Mouse (Mus musculus) forebrain, embryonic 14.5 days (tissue): Measurements from ENCODE around the gene Rgl1. TPM values are rescaled to one million over a fixed set of nuclear protein-coding genes. Genes with fewer than 3 reads are reported as not detected.

Experiments used
- ATAC-seq: fragments of 200-750 bp; cut with Nextera tagmentation; 2 replicates; pipeline ENCODE4 v1.8.0; 2017; ENCODE audit warnings: mild to moderate bottlenecking, moderate library complexity
- DNase-seq: peaks from one replicate; pipeline ENCODE4 v3.0.0-alpha.2; 2015; ENCODE audit warnings: low spot score
- H3K27ac ChIP-seq: fragments of 300-500 bp; sonication (generic); 2 replicates; pipeline ENCODE4 v1.5.1; 2014; ENCODE audit warnings: low read depth, mild to moderate bottlenecking, control low read depth, low read length, moderate library complexity
- H3K27me3 ChIP-seq: fragments of 300-500 bp; sonication (generic); replicated peaks from 2 replicates; pipeline ENCODE4 v1.6.1; 2014; ENCODE audit warnings: low read length, control low read depth, mixed read lengths; ENCODE audit not compliant: control insufficient read depth, insufficient read depth
- H3K36me3 ChIP-seq: fragments of 300-500 bp; sonication (generic); 2 replicates; pipeline ENCODE4 v1.6.1; 2014; ENCODE audit warnings: low read length, control low read depth; ENCODE audit not compliant: control insufficient read depth, insufficient read depth
- H3K4me1 ChIP-seq: fragments of 300-500 bp; sonication (generic); 2 replicates; pipeline ENCODE4 v1.6.1; 2014; ENCODE audit warnings: antibody characterized with exemption, low read length, control low read depth; ENCODE audit not compliant: control insufficient read depth, insufficient read depth
- H3K4me2 ChIP-seq: fragments of 300-500 bp; sonication (generic); 2 replicates; pipeline ENCODE4 v1.6.1; 2014; ENCODE audit warnings: mild to moderate bottlenecking, control low read depth, low read length
- H3K4me3 ChIP-seq: fragments of 300-500 bp; sonication (generic); 2 replicates; pipeline ENCODE4 v1.5.1; 2014; ENCODE audit warnings: low read depth, low read length, control low read depth
- H3K9ac ChIP-seq: fragments of 300-500 bp; sonication (generic); 2 replicates; pipeline ENCODE4 v1.6.1; 2014; ENCODE audit warnings: mild to moderate bottlenecking, low read length, control low read depth, moderate library complexity
- H3K9me3 ChIP-seq: fragments of 300-500 bp; sonication (generic); replicated peaks from 2 replicates; pipeline ENCODE4 v1.6.1; 2016; ENCODE audit warnings: low read length, control low read depth, mixed read lengths; ENCODE audit not compliant: control insufficient read depth
- WGBS: fragments of 180-500 bp; shearing (Covaris S2); extraction: QIAGEN DNeasy Blood & Tissue Kit; methylation state at CpG from one replicate; pipeline ENCODE4 v1.1.7; 2014; 5-methylcytosine and 5-hydroxymethylcytosine counted together
- polyA plus RNA-seq: library from polyadenylated mRNA; unstranded; fragments of >200 nt; fragmentation: Nextera tagmentation; extraction: Ambion mirVana; gene quantifications from 2 replicates; pipeline ENCODE4 v1.2.1, GENCODE M21; 2014

Gene Rgl1
- polyA plus RNA-seq, 1 experiment from 2014 or later = 16.4 TPM

DNA sequence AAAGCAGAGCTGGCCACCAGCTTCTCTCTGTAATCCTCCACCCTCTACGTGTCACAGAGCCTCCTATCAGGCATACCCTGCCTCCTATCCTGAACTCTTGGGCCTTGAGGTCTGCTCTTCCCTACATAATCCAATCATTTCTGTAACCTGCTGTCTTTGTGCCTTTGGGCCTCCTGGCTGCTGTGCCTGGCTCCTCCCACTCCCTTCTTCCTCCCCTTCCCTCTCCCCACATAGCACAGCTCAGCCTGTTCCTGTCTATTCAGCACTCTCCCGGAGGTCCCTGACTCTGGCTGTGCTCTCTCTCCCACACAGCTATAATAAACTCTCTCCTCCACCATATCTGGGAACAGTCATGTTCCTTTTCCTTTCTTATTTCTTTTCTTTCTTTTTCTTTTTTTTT lies 33.7 kb upstream of the Rgl1 start, which contains the start of gene Ncf2:
Gene Ncf2, plus strand, starts transcription at position 298 of the 400 bp plus-strand sequence.
- Histone ChIP-seq H3K4me1 (no peaks in the 10 kb centered on the region), H3K4me3 (no peak within 1 kb of the TSS), H3K4me2 (no peak within 1 kb of the TSS), H3K27me3 (no peaks in the 10 kb centered on the region), H3K9ac (no peak within 1 kb of the TSS), H3K27ac (0 out of 2 replicates have a peak within 1 kb of the TSS, but pooled peaks have one; percentile 15), H3K36me3 (no peaks in the 10 kb centered on the region), H3K9me3 (no peaks in the 10 kb centered on the region)
- peak; percentile 72; the same call in 1 of the 2 replicates for ATAC-seq
- DNase-seq = peak; percentile 40
- WGBS = 3% methylated on average over 2 of the region's 2 CpGs

DNA sequence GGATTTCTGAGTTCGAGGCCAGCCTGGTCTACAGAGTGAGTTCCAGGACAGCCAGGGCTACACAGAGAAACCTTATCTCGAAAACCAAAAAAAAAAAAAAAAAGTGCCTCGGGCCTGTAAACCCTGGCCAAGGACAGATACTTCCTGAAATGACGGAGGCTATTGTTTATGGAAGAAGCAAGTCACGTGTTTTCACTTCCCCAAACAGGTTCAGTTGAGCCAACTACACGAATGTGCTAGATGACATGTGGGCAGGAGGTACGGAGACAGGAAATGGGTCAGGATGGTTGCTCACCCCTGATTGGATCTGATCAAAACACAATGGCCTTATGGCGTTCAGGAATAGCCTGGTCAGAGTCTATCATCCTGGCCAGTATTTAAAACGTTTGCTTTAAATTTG lies 32.0 kb upstream of the Rgl1 start:
- H3K4me1 ChIP-seq = no peaks in the 10 kb centered on the region
- no peak overlapping the region for H3K4me3 ChIP-seq
- no peaks in the 10 kb centered on the region for H3K27me3 ChIP-seq
- H3K9me3 ChIP-seq = no peaks in the 10 kb centered on the region
- no peaks in the 10 kb centered on the region for H3K36me3 ChIP-seq
- H3K9ac ChIP-seq = no peak overlapping the region
- DNase-seq (no peak), ATAC-seq (no peak)
- no peak overlapping the region for H3K4me2 ChIP-seq
- no peak overlapping the region for H3K27ac ChIP-seq
- WGBS = 90% methylated on average over 9 of the region's 9 CpGs

DNA sequence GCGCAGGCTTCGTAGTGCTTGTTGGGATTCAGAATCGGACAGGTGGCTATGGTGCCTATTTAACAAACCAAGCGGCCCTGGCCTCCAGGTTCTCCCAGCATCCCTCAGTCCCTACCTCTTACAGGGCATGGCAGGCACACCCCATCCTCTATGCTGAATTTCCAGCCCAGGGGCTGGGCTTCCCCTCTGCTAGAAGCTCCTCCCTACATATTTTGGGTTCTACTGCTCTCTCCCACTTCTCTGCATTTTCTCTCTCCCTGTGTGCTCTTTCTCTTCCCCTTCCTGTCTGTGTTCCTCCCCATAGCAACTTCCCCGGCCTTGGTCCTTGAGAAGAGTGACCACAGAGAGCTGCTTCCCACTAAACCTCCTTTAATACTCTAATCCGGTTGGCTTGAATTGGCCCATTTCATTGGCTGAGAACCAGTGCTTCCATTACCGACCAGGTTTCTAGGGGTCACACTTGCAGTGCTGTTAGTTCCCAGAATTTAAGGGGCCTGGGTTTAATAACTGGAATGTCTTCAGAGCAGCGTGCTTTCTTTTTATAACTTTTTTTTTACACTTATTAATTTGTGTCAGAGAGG lies 30.6 kb upstream of the Rgl1 start:
- peaks cover 2% of the 10 kb centered on the region; the same call in 1 of the 2 replicates for H3K4me1 ChIP-seq
- no peak overlapping the region for H3K4me3 ChIP-seq
- no peak overlapping the region for H3K4me2 ChIP-seq
- no peak overlapping the region for H3K9ac ChIP-seq
- no peak overlapping the region for H3K27ac ChIP-seq
- no peaks in the 10 kb centered on the region for H3K9me3 ChIP-seq
- ATAC-seq = no peak
- WGBS = 84% methylated on average over 8 of the region's 8 CpGs
- no peaks in the 10 kb centered on the region for H3K36me3 ChIP-seq
- H3K27me3 ChIP-seq = no peaks in the 10 kb centered on the region
- DNase-seq = no peak

DNA sequence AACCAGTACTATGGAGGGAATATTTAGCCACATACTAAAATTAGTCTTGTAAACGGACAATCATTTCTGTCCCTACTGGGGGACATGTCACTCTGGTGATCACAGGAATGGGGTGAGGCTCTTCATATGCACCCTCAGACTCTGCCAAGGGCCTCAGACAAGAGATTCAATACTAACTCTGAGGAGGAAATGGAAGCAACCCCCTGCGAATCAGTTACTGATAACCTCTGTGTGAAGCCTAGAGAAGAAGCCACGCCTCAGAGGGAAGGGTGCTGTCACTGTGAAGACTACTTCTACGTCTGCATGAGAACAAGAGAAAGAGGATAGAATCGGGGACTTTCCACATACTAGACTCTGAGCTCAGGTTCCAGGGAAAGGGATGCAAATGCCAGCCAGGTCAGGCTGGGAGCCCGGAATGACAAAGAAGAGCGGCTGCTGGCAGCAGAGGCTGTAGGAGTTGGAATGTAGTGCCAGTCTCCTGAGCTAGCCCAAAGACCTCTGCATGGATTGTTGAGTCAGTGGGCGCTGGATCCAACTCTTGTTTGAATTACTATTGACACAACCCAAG lies 29.6 kb upstream of the Rgl1 start:
- WGBS = 77% methylated on average over 8 of the region's 8 CpGs
- ATAC-seq (no peak), DNase-seq (no peak)
- Histone ChIP-seq H3K36me3 (no peaks in the 10 kb centered on the region), H3K27me3 (no peaks in the 10 kb centered on the region), H3K9me3 (no peaks in the 10 kb centered on the region), H3K4me3 (no peak overlapping the region), H3K4me2 (no peak overlapping the region), H3K27ac (no peak overlapping the region), H3K4me1 (peaks cover 2% of the 10 kb centered on the region; the same call in 1 of the 2 replicates), H3K9ac (no peak overlapping the region)

DNA sequence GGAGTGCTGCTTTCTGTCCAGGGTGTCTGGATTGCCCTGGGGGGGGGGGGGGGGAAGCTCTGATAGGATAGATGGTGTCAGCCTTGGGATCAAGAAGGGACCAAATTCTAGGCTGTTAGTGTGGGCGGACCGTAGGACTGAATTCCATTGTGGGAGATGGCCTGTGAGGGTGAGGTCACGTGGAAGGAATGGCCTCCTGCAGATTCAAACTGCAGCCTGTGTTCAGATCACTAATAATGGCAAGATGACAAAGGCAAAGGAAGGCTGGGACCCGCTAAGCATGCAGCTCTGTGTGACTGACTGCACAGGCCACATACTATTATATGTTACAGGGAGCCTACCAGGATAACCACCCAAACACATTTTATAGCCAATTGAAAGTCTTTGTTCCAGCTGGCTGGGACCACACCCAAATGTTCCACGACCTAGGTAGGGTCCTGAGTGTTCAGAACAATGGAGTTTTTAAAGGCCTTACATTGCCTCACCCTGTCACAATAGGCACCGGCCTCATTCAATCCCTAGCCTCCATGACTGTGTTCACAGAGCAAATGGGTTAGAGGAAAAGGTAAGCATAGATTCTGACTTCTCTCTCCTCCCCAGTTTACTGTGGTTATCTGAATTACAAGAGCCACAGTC lies 27.5 kb upstream of the Rgl1 start:
- Histone ChIP-seq H3K4me1 (peaks cover 2% of the 10 kb centered on the region; the same call in 1 of the 2 replicates), H3K9ac (no peak overlapping the region), H3K4me2 (no peak overlapping the region), H3K36me3 (no peaks in the 10 kb centered on the region), H3K4me3 (no peak overlapping the region), H3K27ac (no peak overlapping the region), H3K9me3 (no peaks in the 10 kb centered on the region), H3K27me3 (no peaks in the 10 kb centered on the region)
- ATAC-seq = no peak
- DNase-seq = no peak
- 15% methylated on average over 6 of the region's 6 CpGs for WGBS

DNA sequence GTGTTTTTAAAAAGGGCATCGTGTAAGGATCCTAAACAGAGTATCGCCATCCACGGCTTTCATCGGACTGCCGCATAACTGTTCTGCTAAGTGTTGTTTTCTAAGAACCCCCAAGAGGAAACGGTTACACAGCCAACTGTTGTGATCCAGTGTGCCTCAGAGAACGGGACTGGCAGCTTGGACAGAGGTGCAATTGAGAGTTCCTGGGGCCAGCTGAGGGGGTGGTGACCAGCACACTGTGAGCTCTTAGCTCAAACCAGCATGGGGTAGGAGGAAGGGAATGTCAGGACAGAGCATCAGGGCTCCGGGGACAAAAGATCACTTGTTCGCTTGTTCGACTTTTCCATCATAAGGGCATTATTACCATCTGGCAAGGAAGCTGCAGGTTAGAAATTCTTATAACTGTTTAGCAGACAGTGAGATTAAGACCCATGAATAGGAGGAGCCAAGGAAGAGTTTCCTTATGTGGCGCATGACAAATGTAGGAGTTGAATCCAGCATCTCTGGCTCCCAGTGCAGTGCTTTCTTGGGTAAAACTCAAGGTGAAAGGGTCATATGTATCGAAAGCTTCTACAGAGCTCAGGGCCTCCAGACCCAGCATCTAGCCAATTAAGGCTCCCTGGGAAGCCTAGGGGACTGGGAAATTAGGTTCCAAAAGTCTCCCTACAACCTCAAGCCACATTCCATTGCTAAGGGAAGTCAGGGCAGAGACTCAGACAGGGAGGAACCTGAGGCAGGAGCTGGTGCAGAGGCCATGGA lies 26.8 kb upstream of the Rgl1 start:
- Histone ChIP-seq H3K4me2 (no peak overlapping the region), H3K27ac (no peak overlapping the region), H3K4me3 (no peak overlapping the region), H3K9ac (no peak overlapping the region), H3K27me3 (no peaks in the 10 kb centered on the region), H3K9me3 (no peaks in the 10 kb centered on the region), H3K4me1 (peaks cover 2% of the 10 kb centered on the region; the same call in 1 of the 2 replicates), H3K36me3 (no peaks in the 10 kb centered on the region)
- DNase-seq = no peak
- WGBS = 9% methylated on average over 12 of the region's 12 CpGs
- ATAC-seq = no peak

DNA sequence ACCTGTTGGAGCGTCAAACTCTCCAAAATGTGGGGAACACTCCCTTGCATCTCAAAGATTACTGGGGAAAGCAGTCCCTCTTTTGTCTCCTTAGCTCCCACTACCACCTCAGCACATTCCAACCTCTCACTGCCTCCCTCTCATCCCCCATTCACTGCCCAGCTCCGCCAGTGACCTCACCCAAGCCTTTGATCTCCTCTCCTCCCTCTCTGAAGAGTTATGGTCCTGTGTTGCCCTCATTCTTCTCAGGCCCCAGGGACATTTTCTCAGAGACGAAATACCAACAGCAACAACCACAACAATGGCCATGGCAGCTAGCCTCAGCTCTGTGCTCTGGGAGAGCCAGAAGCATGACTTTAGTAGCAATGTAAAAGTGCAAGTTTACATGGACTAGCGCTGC lies 25.1 kb upstream of the Rgl1 start:
- Histone ChIP-seq H3K27ac (no peak overlapping the region), H3K36me3 (no peaks in the 10 kb centered on the region), H3K4me1 (peaks cover 2% of the 10 kb centered on the region; the same call in 1 of the 2 replicates), H3K4me3 (no peak overlapping the region), H3K9me3 (no peaks in the 10 kb centered on the region), H3K9ac (no peak overlapping the region), H3K27me3 (no peaks in the 10 kb centered on the region), H3K4me2 (no peak overlapping the region)
- DNase-seq (no peak), ATAC-seq (no peak)
- WGBS = 28% methylated on average over 4 of the region's 4 CpGs

DNA sequence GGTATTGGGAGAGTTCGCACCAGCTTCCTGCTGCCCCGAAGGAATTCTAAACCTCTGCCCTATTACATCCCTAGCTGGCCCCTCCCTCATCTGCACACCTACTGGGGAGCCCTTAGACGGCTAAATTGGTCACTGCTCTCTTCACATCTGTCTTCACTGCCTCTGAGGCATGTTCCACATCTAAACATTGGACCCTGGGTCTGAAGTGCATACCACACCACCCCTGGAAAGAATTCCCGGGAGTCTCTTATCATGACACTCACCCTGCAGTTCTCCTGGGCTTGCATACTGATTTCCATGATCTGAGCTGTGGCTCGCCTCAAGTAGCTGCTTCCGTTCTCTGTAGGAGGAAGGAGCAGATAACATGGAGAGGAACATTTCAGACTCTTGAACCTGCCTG lies 24.7 kb upstream of the Rgl1 start:
- H3K36me3 ChIP-seq = no peaks in the 10 kb centered on the region
- whole genome bisulfite sequencing = 27% methylated on average over 6 of the region's 6 CpGs
- H3K4me1 ChIP-seq = peaks cover 2% of the 10 kb centered on the region; the same call in 1 of the 2 replicates
- DNase-seq = no peak
- no peak overlapping the region for H3K4me2 ChIP-seq
- no peak overlapping the region for H3K4me3 ChIP-seq
- no peak overlapping the region for H3K27ac ChIP-seq
- ATAC-seq = peak; percentile 38; the same call in 1 of the 2 replicates
- no peaks in the 10 kb centered on the region for H3K9me3 ChIP-seq
- H3K27me3 ChIP-seq = no peaks in the 10 kb centered on the region
- H3K9ac ChIP-seq = no peak overlapping the region
